Mouse (Mus musculus): ENCODE data around the gene Pfkfb2. TPM values are rescaled to one million over a fixed set of nuclear protein-coding genes. Genes with fewer than 3 reads are reported as not detected.

The Pfkfb2 gene
- polyA plus RNA-seq, 1 experiment from 2014 or later, result 24.3 TPM

DNA sequence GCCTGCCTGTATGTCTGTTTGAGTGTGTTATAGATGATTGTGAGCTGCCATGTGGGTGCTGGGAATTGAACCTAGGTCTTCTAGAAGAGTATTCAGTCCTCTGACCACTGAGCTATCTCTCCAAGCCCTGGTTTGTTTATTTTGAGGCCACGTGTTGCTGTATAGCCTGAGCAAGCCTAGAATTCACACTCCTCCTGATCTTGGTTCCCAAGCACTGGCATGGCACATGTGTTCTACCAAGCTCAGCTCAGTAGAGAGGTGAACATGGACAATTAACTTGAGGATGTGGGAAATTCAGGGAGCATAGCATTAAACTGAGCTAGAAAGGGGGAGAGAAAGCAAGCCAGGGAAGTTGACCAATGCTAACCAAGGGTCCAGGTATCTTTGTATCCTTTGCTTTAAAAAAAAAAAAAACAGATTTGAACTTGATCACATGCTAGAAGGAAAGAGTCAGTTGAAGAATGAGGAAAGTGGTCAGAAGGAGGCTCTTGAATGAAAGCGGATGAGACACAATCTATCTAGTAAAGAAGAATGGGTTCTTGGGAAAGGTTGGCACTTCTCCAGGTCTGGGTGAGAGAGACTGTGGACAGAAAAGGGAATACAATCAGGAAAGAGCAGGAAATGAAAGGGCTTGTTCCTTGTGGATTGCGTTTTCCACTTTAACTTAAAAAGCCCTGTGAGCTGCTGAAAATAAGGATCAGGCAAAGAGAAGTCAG is 33.1 kb upstream of the Pfkfb2 start:
- H3K36me3 ChIP-seq (ENCODE audit: control insufficient read depth, insufficient read depth, low read length), result no peaks in the 10 kb centered on the region

GRCm38 (mm10) chr1:130761597-130761996 is 32.5 kb upstream of the Pfkfb2 start:
- Histone ChIP-seq H3K4me3 (ENCODE audit: low read depth, low read length) (no peak overlapping the region), H3K4me1 (ENCODE audit: control insufficient read depth, insufficient read depth, low read length) (no peaks in the 10 kb centered on the region), H3K9ac (replicated peaks; ENCODE audit: low read depth, low read length) (no peak overlapping the region), H3K36me3 (ENCODE audit: control insufficient read depth, insufficient read depth, low read length) (no peaks in the 10 kb centered on the region), H3K27me3 (ENCODE audit: control insufficient read depth, insufficient read depth, low read length) (no peaks in the 10 kb centered on the region), H3K9me3 (ENCODE audit: control insufficient read depth, low read length) (no peaks in the 10 kb centered on the region), H3K27ac (ENCODE audit: low read depth, low read length) (no peak overlapping the region), H3K4me2 (ENCODE audit: low read depth, low read length) (no peak overlapping the region)
- no peak for ATAC-seq (ENCODE audit: low read depth)
- 87% methylated on average over 1 of the region's 1 CpGs for WGBS

More for the DNA sequence above, 33.1 kb upstream of the Pfkfb2 start:
- no peak overlapping the region for H3K4me3 ChIP-seq (ENCODE audit: low read depth, low read length)
- WGBS, result 80% methylated on average over 3 of the region's 3 CpGs
- no peak overlapping the region for H3K9ac ChIP-seq (replicated peaks; ENCODE audit: low read depth, low read length)
- no peak overlapping the region for H3K27ac ChIP-seq (ENCODE audit: low read depth, low read length)
- no peaks in the 10 kb centered on the region for H3K27me3 ChIP-seq (ENCODE audit: control insufficient read depth, insufficient read depth, low read length)
- no peak for ATAC-seq (ENCODE audit: low read depth)
- H3K4me1 ChIP-seq (ENCODE audit: control insufficient read depth, insufficient read depth, low read length), result no peaks in the 10 kb centered on the region
- H3K9me3 ChIP-seq (ENCODE audit: control insufficient read depth, low read length), result no peaks in the 10 kb centered on the region
- no peak overlapping the region for H3K4me2 ChIP-seq (ENCODE audit: low read depth, low read length)

- no peak overlapping the region for H3K27ac ChIP-seq (ENCODE audit: low read depth, low read length)
- H3K4me1 ChIP-seq (ENCODE audit: control insufficient read depth, insufficient read depth, low read length), result no peaks in the 10 kb centered on the region
- H3K4me2 ChIP-seq (ENCODE audit: low read depth, low read length), result no peak overlapping the region
- 81% methylated on average over 9 of the region's 9 CpGs for WGBS
- no peaks in the 10 kb centered on the region for H3K36me3 ChIP-seq (ENCODE audit: control insufficient read depth, insufficient read depth, low read length)
- no peaks in the 10 kb centered on the region for H3K27me3 ChIP-seq (ENCODE audit: control insufficient read depth, insufficient read depth, low read length)
- no peak overlapping the region for H3K4me3 ChIP-seq (ENCODE audit: low read depth, low read length)
- H3K9me3 ChIP-seq (ENCODE audit: control insufficient read depth, low read length), result no peaks in the 10 kb centered on the region
- H3K9ac ChIP-seq (replicated peaks; ENCODE audit: low read depth, low read length), result no peak overlapping the region
- no peak for ATAC-seq (ENCODE audit: low read depth)
These were observed 30.6 kb upstream of the Pfkfb2 start for GRCm38 (mm10) chr1:130759689-130760088.

DNA sequence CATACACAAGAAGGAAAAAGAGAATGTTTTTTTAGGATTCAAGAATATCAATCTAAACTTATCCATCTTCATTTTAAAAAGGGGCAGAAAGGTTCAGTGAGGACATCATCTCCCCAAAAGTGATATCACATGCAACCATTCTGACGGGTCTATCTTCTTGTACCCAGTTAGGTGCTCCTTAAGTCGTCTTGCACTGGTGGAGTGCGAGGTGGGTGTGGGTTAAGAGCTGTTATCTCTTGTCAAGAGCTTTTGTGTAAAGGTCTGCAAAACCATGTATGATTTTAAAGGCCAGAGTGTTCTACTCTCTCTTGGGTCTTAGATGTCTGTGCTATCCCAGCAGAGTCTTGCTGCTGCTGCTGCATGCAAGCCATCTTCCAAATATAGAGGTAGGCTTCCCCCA is 17.8 kb upstream of the Pfkfb2 start:
- no peaks in the 10 kb centered on the region for H3K36me3 ChIP-seq (ENCODE audit: control insufficient read depth, insufficient read depth, low read length)
- no peak overlapping the region for H3K27ac ChIP-seq (ENCODE audit: low read depth, low read length)
- ATAC-seq (ENCODE audit: low read depth), result no peak
- H3K4me2 ChIP-seq (ENCODE audit: low read depth, low read length), result no peak overlapping the region
- no peak overlapping the region for H3K9ac ChIP-seq (replicated peaks; ENCODE audit: low read depth, low read length)
- no peaks in the 10 kb centered on the region for H3K4me1 ChIP-seq (ENCODE audit: control insufficient read depth, insufficient read depth, low read length)
- no peak overlapping the region for H3K4me3 ChIP-seq (ENCODE audit: low read depth, low read length)
- no peaks in the 10 kb centered on the region for H3K27me3 ChIP-seq (ENCODE audit: control insufficient read depth, insufficient read depth, low read length)
- H3K9me3 ChIP-seq (ENCODE audit: control insufficient read depth, low read length), result no peaks in the 10 kb centered on the region
- 91% methylated on average over 3 of the region's 3 CpGs for WGBS

DNA sequence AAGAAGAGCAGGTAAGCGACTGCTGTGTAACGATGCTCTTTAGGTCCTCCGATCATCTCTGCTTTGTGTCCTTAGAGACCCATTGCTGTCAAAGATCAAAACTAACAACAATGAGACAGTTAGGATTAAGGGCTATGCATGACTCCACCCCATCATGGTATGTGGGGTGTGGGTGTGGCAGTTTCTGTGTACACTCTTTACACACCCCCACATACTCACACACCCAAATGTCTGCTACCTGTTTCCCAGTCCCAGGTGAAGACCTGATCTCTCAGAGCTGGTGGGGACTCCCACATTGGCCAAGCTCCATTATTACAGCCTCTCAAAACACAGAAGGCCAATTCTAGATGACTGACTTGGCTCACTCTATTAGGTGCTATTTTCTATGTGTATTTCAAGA is 16.5 kb upstream of the Pfkfb2 start:
- no peak overlapping the region for H3K4me3 ChIP-seq (ENCODE audit: low read depth, low read length)
- H3K4me2 ChIP-seq (ENCODE audit: low read depth, low read length), result no peak overlapping the region
- 96% methylated on average over 3 of the region's 3 CpGs for WGBS
- H3K9me3 ChIP-seq (ENCODE audit: control insufficient read depth, low read length), result no peaks in the 10 kb centered on the region
- H3K4me1 ChIP-seq (ENCODE audit: control insufficient read depth, insufficient read depth, low read length), result no peaks in the 10 kb centered on the region
- H3K9ac ChIP-seq (replicated peaks; ENCODE audit: low read depth, low read length), result no peak overlapping the region
- H3K27me3 ChIP-seq (ENCODE audit: control insufficient read depth, insufficient read depth, low read length), result no peaks in the 10 kb centered on the region
- H3K27ac ChIP-seq (ENCODE audit: low read depth, low read length), result no peak overlapping the region
- H3K36me3 ChIP-seq (ENCODE audit: control insufficient read depth, insufficient read depth, low read length), result no peaks in the 10 kb centered on the region
- ATAC-seq (ENCODE audit: low read depth), result no peak

DNA sequence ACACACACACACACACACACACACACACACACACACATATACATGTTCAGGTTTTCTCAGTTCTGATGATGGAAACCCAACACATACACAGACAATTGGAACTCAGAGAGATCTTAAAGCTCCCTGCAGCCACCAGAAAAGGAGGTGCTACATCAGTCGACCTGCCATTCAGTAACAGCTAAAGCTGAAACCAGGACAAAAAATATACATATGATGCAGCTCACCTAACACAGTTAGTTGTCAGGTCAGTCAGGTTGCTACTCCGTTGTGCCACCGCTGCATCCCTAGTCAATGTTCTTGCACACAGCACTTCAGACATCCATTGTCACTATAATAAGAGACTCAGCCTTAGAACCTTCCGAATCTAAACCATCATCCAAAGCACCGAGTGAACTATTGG is 15.9 kb upstream of the Pfkfb2 start:
- no peaks in the 10 kb centered on the region for H3K9me3 ChIP-seq (ENCODE audit: control insufficient read depth, low read length)
- no peaks in the 10 kb centered on the region for H3K4me1 ChIP-seq (ENCODE audit: control insufficient read depth, insufficient read depth, low read length)
- H3K27me3 ChIP-seq (ENCODE audit: control insufficient read depth, insufficient read depth, low read length), result no peaks in the 10 kb centered on the region
- WGBS, result 91% methylated on average over 5 of the region's 5 CpGs
- H3K9ac ChIP-seq (replicated peaks; ENCODE audit: low read depth, low read length), result no peak overlapping the region
- H3K4me2 ChIP-seq (ENCODE audit: low read depth, low read length), result no peak overlapping the region
- H3K27ac ChIP-seq (ENCODE audit: low read depth, low read length), result no peak overlapping the region
- H3K4me3 ChIP-seq (ENCODE audit: low read depth, low read length), result no peak overlapping the region
- ATAC-seq (ENCODE audit: low read depth), result no peak
- H3K36me3 ChIP-seq (ENCODE audit: control insufficient read depth, insufficient read depth, low read length), result no peaks in the 10 kb centered on the region

GRCm38 (mm10) chr1:130744217-130744616 is 15.2 kb upstream of the Pfkfb2 start:
- no peak for ATAC-seq (ENCODE audit: low read depth)
- Histone ChIP-seq H3K27ac (ENCODE audit: low read depth, low read length) (no peak overlapping the region), H3K36me3 (ENCODE audit: control insufficient read depth, insufficient read depth, low read length) (no peaks in the 10 kb centered on the region), H3K9me3 (ENCODE audit: control insufficient read depth, low read length) (no peaks in the 10 kb centered on the region), H3K4me2 (ENCODE audit: low read depth, low read length) (no peak overlapping the region), H3K9ac (replicated peaks; ENCODE audit: low read depth, low read length) (no peak overlapping the region), H3K4me3 (ENCODE audit: low read depth, low read length) (no peak overlapping the region), H3K27me3 (ENCODE audit: control insufficient read depth, insufficient read depth, low read length) (no peaks in the 10 kb centered on the region), H3K4me1 (ENCODE audit: control insufficient read depth, insufficient read depth, low read length) (no peaks in the 10 kb centered on the region)
- 80% methylated on average over 2 of the region's 2 CpGs for WGBS

- 96% methylated on average over 1 of the region's 1 CpGs for WGBS
- no peak for ATAC-seq (ENCODE audit: low read depth)
- Histone ChIP-seq H3K9ac (replicated peaks; ENCODE audit: low read depth, low read length) (no peak overlapping the region), H3K4me3 (ENCODE audit: low read depth, low read length) (no peak overlapping the region), H3K4me2 (ENCODE audit: low read depth, low read length) (no peak overlapping the region), H3K27ac (ENCODE audit: low read depth, low read length) (no peak overlapping the region), H3K36me3 (ENCODE audit: control insufficient read depth, insufficient read depth, low read length) (no peaks in the 10 kb centered on the region), H3K27me3 (ENCODE audit: control insufficient read depth, insufficient read depth, low read length) (no peaks in the 10 kb centered on the region), H3K9me3 (ENCODE audit: control insufficient read depth, low read length) (no peaks in the 10 kb centered on the region), H3K4me1 (ENCODE audit: control insufficient read depth, insufficient read depth, low read length) (no peaks in the 10 kb centered on the region)
These were observed 14.7 kb upstream of the Pfkfb2 start for GRCm38 (mm10) chr1:130743775-130744174.

DNA sequence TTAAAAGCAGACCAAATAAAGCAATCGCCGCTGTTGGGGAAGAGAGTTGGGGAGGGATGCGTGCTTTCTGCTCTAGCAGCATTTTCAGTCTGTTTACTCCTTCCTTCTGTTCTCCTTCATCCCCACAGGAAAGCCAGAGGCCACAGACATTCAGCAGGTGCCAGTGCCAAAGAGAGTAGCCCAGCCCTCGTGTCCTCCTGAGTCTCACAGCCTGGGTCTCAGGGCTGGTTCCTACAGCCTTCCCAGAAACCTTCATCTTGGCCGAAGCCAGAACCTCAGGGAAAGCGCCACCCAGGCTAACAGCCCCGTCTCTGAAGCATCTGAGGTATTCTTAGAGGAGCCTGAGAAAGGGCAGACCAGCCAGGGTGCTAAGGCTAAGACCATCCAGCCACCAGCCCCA is 13.1 kb upstream of the Pfkfb2 start:
- 91% methylated on average over 7 of the region's 7 CpGs for WGBS
- ATAC-seq (ENCODE audit: low read depth), result no peak
- Histone ChIP-seq H3K4me2 (ENCODE audit: low read depth, low read length) (no peak overlapping the region), H3K4me1 (ENCODE audit: control insufficient read depth, insufficient read depth, low read length) (no peaks in the 10 kb centered on the region), H3K9ac (replicated peaks; ENCODE audit: low read depth, low read length) (no peak overlapping the region), H3K9me3 (ENCODE audit: control insufficient read depth, low read length) (no peaks in the 10 kb centered on the region), H3K27ac (ENCODE audit: low read depth, low read length) (no peak overlapping the region), H3K36me3 (ENCODE audit: control insufficient read depth, insufficient read depth, low read length) (no peaks in the 10 kb centered on the region), H3K4me3 (ENCODE audit: low read depth, low read length) (no peak overlapping the region), H3K27me3 (ENCODE audit: control insufficient read depth, insufficient read depth, low read length) (no peaks in the 10 kb centered on the region)

Measured in neural tube, embryonic 14.5 days (tissue).